Mouse (Mus musculus) neural tube, embryonic 10.5 days (tissue): Measurements from ENCODE around the gene Ankib1.
"Not testable (repeated sequence)": the region's sequence is repeated elsewhere in the genome, so short reads cannot be mapped to it uniquely, and the experiment has no call there.

ENCODE experiments used
- DNase-seq: peaks from one replicate; pipeline ENCODE4 v3.0.0-alpha.2; 2017; ENCODE audit warnings: low spot score; ENCODE audit errors: extremely low spot score

The Ankib1 gene

DNA sequence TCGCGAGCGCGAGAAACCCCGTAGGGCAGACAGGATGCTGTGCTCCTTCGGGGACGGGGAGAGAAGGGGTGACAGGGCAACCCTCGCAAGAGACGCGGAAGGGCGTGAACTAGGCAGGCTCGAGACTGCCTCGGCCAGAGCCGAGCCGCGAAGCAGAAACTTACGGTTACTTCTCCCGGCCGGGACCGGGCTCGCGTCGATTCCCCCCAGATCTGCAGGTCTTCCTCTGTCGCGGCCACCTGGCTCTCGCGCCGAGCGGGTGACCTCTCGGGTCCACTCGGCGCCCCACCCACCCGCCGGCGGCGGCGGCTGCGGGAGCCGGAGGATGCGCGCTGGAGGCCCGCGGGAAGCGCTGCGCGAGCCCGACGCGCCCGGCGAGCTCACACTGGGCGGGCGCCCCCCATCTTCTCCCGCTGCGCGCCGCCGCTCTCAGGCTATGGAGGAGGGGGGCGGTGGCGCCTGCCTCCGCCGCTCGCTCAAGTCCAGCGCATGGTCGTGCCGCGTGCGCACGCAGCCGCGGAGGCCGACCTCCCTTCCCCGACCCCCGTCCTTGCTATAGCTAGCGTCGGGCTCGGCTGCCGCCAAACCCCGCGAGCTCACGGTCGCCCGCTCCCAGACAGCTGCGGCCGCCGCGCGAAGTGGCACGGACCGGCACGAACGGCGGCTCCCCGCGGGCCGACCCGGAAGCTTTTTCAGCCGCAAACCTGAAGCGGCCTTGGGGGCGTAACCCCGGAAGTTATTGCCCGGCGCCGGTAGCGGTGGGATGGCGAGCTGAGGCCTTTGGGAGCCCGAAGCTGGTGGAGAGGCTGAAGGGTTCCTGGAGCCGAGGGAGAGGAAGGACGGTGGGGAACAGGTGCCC is at the start of gene Ankib1, which contains the start of gene Krit1:
Gene Ankib1, minus strand, starts transcription at position 493 of the 859 bp plus-strand sequence.
Gene Krit1, plus strand, starts transcription at position 752 of the 859 bp plus-strand sequence.
- peak; percentile 91 for DNase-seq

DNA sequence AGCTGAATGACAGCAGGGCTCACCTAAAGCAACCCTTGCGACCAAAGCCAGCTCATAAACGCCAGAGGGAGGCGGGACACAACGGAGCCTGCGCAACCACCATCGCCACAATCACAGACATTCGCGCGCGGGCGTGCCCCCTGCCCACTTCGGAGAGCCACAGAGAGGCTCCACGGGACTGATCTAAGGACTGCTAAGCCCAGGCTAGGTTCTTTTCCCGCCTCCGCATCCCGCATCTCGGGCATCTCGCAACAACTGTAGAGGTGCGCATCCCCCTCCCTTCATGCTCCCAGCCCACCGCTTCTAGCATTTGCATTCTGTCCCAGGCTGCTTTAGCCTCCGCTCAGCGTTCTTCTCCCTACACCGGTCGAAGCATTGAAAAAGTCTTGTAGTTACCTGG is 42.3 kb upstream of the Ankib1 start, which contains the start of gene Lrrd1:
Gene Lrrd1, plus strand, starts transcription at position 148 of the 400 bp plus-strand sequence.
- peak; percentile 26 for DNase-seq

DNA sequence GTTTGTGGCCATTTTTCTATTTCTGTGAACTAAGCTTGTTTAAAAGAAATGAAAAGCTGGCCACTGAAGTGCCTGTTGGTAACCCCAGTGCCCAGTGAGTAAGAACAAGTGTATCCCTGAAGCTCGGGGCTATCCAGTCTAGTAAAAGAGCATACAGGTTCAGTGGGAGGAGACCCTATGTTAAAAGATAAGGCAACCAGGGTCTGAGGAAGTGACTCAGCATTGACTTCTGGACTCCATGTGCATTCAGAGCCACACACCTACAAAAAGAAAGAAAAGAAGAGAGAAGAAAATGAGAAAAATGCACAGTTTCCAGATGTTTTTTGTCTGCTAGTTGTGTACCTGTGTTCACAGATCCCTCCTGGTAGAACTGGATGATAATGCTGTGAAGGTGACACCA is 31.4 kb upstream of the Ankib1 start:
- no peak for DNase-seq

DNA sequence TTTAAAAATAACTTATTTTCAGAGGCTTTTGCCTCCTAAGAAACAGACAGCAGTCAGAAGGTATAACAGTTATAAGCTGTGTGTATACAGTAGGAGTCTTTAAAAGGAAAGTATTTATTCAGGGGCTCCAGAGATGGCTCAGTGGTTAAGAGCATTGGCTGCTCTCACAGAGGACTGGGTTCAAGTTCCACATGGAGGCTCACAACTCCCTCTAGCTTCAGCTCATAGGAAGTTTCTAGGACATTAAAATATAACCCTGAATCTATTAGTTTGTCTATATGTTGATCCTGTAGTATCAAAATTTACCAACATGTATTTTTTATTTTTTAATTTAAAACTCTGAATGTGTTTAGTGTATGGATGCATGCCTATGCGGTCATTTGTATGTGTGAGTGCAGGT is 5.7 kb upstream of the Ankib1 start:
- DNase-seq = no peak

DNA sequence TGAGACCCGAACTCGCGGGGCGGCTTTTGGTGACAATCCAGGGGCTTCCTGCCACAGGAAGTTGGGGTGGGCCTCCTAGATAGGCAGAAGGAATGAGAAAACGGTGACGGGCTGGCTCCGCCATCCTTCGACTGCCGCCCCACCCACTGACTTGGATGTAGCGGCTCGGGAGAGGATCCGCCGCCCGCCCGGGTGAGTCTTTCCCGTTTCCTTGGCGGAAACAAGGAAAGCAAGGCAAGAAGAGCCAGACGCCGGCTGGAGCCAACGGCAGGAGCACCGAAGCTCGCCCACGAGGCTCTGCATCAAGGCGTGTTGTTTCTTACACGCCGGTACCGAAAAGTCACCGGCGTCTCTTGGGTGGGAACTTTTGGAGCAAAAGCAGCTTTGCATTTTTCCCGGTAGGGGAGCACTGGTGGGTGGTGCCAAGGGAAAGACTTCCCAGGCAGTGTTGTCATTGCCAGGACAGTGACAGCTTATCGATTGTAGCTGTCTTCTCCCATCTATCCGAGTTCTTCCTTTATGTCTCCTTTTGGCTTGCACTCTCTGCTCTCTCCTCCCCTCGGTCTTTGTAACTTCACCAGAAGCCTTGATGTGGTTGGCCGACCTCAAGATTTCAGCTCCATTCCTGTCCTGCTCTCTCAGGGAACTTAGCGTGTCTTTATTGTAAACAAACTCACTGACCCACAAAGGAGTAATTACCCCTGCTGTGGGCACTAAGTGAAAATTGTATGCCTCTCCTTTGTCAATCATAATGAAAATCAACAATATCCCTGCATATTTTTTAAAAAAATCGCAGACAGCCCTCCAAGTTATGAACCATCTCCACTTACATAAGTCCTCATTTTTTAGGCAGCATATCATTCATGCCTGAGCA is 804 bp upstream of the Ankib1 start:
- DNase-seq = no peak

DNA sequence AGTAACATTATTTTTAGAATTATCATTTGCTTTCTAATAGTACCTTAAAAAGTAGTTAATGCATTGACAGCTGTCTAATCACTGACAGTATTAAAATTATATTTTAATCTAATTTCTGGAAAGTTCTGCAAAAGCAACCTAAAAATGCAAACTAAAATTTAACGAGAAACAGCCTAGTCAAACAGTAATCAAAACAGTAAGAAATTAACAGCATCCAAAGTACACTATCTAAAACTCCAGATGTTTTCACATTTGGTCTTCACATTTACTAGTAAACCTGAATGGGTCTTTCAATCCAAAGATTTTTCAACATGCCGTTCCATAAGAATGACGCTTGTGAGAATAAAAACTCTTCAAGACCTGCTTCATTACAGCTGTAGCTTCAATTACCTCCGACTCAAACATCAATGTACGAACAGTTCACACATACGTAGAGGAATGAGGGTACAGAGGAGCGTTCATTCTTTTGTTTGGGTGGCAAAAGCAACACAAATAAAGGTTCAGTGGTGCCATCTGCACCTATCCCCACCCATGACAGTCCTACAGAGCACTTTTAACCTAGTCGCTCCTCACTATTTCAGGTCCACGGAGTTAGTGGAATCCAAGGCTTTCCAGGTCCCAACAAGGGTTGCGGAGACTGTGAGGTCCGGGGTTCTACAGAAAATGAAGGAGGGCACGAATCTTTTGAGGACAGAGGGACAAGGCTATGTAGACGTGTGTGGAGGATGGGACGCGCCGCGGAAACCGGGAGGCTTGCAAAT is 873 bp downstream of the Ankib1 start:
- no peak for DNase-seq

DNA sequence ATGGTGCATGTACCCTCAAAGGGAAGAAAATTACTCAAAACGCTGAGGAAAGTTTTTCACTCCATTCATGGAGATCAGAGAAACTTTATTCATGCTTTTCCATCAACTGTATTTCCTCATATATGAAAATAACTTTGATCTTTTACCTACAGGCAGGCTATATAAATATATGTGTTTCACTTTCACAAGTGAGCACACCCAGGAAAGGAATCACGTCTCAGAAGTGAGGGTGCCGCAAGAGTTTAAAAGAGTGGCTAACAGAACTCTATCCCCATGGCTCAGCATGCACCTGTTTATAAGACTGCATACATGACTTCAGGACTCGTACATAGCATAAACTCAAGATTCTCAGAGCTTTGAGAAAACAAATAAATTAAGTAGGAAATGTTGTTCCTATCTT is 1.8 kb downstream of the Ankib1 start:
- no peak for DNase-seq

DNA sequence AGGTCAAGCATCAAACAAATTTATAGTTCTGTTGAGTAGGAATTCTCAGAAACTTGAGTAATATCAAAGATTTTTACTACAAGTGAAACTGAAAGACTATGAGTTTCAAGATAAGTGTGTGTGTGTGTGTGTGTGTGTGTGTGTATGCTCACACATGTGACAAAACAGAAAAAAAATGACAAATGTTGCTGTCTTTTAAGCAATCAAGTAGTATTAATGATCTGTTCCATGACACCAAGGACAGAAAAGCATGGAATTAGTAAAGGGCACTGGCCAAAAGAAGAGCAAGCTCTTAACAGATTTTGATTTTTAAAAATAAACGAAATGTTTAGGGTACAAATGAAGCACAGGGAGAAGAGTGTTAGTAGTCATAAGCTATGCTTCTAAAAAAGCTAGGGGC is 2.7 kb downstream of the Ankib1 start:
- DNase-seq = no peak

DNA sequence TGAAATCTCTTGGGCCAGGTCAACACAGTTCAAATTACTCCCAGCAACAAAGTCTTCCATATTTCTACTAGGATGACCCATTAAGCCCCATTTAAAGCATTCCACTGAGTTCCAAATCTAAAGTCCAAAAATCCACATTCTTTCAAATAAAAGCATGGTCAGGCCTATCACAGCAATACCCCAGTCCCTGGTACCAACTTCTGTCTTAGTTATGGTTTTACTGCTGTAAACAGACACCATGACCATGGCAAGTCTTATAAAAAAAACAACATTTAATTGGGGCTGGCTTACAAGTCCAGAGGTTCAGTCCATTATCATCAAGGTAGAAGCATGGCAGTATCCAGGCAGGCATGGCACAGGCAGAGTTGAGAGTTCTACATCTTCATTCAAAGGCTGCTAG is 4.1 kb downstream of the Ankib1 start:
- DNase-seq = not testable (repeated sequence)

DNA sequence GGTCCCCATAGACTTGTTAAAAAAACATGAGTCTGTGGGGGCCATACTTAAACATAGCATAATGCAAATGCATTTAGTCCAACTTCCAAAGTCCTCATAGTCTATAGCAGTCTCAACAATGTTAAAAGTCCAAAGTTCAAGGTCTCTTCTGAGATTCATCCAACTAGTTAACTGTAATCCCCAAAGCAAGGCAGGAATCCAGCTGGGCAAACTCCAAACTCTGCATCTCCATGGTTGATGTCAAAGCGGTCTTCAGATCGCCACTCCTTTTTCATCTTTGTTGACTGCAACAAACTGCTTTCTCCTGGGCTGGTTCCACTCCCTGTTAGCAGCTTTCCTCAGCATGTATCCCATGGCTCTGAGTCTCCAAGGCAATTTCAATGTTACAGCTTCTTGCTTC is 5.6 kb downstream of the Ankib1 start:
- not testable (repeated sequence) for DNase-seq

DNA sequence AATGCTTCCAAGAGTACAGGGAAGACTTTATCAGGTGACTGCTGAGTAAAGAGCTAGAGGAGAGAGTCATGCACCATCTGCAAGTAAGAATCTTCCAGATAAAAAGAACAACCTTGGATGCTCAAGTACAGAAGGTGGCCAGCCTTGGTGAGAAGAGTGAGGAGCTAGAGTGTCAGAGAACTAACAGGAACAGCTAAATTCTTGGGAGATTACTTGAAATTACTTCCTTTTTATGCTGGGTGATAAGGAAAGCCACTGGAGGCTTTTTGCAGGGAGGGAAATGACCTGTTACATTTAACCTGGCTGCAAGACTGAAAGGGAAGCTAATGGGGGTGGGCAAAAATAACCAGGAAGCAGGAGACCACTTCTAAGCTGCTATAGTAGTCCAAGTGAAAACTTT is 11.7 kb downstream of the Ankib1 start:
- no peak for DNase-seq

DNA sequence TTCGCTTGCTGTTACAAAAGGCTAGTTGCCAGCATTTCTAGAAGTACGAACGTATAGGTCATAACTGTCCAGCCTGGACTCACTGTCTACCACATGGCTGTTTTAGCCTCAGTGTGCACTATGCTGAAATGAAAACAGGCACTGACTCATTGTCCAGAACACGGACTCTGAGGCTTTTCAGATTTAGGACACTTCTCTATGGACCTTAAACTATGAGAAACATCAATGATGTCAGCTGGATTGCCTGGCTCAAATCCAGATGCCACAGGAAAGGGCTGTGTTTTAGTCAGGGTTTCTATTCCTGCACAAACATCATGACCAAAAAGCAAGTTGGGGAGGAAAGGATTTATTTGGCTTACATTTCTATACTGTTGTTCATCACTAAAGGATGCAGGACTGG is 15.2 kb downstream of the Ankib1 start:
- no peak for DNase-seq

DNA sequence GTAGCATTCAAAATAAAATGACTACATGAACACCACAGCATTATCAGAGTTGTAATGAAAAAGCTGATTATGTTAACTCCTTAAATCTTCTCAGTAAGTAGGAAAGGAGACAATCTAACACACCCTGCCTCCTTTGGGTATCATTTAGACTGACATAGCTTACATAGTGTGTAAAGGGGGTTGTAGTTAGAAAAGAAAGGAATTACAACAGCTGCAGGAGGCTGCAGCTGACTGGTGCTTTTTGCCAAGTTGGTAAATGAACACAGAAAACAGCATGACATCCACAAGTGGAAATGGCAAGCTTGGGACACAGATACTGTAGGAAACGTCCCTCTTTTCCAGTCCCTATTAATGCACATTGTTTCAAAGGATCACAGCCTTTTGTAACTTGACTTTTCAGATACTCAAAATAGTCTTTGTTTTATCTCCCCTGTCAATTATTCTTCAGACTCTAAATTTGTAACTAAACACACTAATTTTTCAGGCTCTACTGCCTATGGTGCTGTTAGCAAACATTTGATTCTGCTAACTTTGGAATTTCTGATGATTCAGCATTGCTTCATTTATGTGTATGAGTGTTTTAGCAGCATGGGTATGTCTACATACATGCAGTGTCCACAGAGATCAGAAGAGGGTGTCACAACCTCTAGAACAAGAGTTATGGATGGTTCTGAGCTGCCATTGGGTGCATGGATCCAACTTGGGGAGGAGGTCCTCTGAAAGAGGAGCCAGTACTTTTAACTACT is 17.8 kb downstream of the Ankib1 start:
- no peak for DNase-seq

DNA sequence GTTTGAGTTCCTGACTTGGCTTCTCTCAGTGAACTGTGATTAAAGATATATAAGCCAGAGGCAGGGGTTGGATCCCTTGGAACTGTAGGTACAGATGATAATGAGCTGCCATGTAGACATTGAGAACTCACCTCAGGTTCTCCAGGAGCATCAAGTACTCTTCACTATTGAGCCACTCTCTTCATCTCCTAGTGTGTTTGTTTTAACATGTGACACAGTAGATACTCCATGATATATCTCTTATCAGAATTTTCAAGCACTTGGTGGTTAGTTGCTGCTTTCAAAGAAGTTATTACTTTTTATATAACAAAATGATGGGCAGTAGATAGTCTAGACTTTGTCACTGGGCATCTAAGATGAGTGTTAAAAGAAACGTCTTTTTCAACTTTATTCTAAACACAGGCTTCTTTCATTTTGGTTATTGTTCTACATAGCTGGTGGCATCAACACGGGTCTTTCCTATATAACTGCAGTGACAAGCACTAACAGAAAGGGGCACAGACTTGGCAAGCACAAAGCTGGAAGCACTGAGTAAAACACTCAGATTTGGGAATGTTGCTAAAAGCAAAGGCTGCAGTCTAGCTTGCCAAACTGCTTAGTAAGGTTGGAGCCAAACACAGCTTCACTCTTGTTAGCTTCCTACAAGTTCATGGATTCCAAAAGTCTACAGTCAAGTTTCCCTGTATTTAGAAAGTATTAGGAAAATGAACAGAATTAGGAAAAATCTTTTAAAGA is 18.6 kb downstream of the Ankib1 start:
- DNase-seq = no peak

DNA sequence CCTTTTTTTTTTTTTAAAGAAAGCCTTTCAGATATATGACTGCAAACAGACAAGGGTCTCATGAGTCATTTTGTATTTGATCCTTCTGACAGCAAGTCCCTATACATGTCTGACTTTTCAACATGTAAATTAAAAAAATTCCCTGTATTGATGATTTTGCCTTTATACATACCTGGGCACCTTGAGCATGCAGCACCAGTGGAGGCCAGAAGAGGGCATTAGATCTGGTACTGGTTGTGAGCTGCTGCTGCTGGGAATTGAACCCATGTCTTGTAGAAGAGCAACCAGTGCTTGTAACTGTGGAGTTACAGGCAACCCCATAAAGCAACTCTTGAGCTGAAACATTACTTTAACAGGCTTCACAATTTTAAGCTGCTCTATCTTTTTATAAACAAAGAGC is 20.1 kb downstream of the Ankib1 start:
- DNase-seq = no peak

DNA sequence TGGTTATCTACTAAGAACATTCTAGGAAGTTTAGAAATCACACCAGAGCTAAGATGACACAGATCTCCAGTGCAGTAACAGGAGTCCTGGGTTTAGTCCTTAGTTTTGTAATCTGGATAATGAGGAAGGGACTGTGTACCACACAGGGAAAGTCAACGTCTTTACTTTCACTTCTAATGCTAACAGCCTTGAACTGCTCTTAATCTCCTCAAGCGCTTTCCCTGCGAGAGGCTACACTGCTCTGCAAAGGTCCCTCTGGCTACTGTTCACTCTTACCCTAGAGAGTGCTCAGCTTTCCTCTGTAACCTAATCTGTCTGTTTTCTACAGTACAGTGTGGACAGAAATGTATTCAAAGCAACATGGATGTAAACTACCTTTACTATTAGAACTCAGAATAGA is 30.7 kb downstream of the Ankib1 start:
- no peak for DNase-seq

DNA sequence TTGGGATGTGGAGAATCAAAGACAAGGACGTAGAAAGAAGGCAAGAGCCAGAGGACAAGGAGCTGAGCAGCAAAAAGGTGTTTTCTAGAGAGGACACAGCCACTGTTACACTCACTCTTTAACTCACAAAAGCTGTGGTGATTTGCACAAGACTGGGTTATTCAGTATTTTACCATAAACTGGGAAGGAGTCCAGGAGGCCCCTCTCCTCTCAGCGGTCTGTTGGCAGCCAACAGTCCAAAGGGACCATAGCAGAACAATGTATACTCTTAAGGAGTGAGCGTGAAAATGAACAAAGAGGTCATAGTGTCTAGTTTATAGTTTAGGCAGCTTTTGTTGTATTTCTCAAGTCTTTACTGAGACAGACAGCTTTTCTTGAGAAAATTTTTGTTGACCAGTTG is 31.2 kb downstream of the Ankib1 start:
- DNase-seq = no peak

DNA sequence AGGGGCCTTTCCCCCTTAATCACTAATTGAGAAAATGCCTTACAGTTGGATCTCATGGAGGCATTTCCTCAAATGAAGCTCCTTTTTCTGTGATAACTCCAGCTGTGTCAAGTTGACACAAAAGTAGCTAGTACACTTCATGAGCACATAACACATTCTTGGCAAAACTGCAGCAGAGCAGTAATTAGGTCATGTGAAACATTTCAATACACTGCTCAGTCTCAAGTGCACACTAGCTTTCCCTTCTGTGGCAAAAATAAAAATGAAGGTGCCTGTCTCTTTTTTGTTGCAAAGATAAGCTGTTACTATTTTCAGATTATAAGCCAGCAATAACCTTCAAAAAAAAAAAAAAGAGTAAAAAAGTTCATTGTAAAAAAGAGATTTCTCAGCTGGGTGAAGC is 52.2 kb downstream of the Ankib1 start:
- DNase-seq = not testable (repeated sequence)

DNA sequence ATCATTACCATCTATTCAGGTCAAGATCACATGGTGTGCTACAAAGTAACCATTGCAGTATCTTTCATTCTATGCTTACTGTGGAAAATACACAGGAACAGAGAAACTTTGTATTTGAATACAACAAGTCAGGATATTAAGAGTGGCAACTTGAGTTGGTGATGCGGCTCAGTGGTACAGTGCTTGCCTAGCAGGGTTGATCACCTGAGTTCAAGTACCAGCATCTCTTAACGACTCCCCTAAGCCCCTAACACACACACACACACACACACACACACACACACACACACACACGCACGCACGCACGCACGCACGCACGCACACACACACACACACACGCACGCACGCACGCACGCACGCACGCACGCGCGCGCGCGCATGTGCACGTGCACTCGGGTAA is 69.9 kb downstream of the Ankib1 start:
- DNase-seq = not testable (repeated sequence)

DNA sequence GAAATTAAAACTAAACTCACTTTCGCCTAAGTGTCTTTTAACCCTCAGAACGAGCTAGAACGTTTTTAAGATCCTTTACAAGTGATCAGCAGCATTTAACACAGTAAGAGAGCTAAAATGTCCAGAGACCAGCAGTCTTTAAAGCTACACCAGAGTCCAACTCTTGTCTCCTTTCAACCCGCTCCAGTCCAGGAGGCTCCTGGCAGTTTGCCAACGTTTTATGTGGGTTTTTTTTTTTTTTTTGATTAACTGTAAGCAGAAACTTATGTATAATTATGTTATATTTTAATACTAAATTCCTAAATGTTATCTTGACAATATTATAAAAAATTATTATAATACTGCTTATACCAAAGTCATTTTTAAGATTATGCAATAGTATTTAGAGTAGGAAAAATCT is 73.9 kb downstream of the Ankib1 start:
- DNase-seq = no peak
